Comparison of ENCODE assay signal across 8 mouse cellular contexts in the genomic region with DNA sequence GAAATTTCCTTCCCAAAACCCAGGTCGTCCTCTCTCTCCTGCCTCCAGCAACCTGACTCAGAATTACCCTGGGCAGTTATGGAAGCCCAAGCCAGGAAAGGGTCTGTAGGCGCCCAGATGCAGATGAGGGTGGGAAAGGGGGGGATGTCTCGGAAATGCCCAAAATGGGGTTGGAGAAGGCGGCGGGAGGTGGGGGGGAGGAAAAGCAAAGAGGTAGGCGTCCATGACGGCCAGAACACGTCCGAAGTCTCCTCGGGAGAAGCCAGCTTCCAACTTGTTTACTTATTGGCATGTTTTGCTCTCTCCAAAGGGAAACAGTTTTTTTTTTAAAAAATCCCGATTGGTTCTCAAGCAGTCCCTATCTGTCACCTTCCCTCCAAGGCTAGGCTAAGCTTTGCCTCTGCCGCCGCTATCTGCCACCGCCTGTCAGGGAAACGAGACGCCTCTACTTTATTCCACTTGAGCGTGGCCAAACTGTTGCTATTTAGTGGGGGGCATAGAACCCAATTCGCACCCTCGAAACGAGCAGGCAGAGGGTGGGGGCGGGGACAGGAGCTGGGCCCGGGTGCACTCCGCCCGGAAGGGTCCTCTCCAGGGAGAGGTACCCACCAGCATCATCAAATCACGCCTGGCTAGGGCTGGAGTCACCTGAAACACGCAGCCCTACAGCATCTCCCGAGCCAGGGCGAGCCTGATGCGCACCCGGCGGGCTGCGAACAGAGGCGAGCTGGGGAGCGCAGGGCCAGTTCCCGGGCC.
DNase-seq lines count a peak whose midpoint lies in the region; ATAC-seq and TF ChIP-seq lines count a peak whose summit lies in the region.

No protein-coding gene starts in this region.

- peaks cover 16% of the 10 kb centered on the region; the same call in 1 of the 2 replicates for H3K4me1 ChIP-seq in forebrain, postnatal 0 days (ENCODE audit: insufficient read depth)
- H3K4me1 ChIP-seq in neural tube, embryonic 13.5 days (replicated peaks), result peaks cover 52% of the 10 kb centered on the region

- no peaks in the 10 kb centered on the region for H3K36me3 ChIP-seq in forebrain, postnatal 0 days (ENCODE audit: insufficient read depth)
- 0 out of 2 replicates have a peak, but pooled peaks cover 2% of the 10 kb centered on the region for H3K36me3 ChIP-seq in neural tube, embryonic 13.5 days

- peak overlapping the region; percentile 81 for H3K4me2 ChIP-seq in forebrain, postnatal 0 days (ENCODE audit: low read depth)
- H3K4me2 ChIP-seq in neural tube, embryonic 13.5 days, result peak overlapping the region; percentile 87

- H3K27me3 ChIP-seq in forebrain, postnatal 0 days (ENCODE audit: insufficient read depth, low read length), result no peaks in the 10 kb centered on the region
- peaks cover 17% of the 10 kb centered on the region; the same call in 1 of the 2 replicates for H3K27me3 ChIP-seq in neural tube, embryonic 13.5 days

- no peaks in the 10 kb centered on the region for H3K9me3 ChIP-seq in forebrain, postnatal 0 days (ENCODE audit: low read length)
- no peaks in the 10 kb centered on the region for H3K9me3 ChIP-seq in neural tube, embryonic 13.5 days

- peak; percentile 63 for DNase-seq in adrenal gland, adult 2 months
- no peak for DNase-seq in adrenal gland, adult 8-10 months
- peak; percentile 51 for DNase-seq in right cerebral cortex, postnatal 14 days
- no peak for DNase-seq in right cerebral cortex, adult 18-20 months
- peak; percentile 68 for DNase-seq in forebrain, postnatal 0 days
- peak; percentile 66 to 68 for DNase-seq in kidney, postnatal 4 days
- no peak for DNase-seq in adipocyte (ENCODE audit: low spot score)

- 4% methylated on average over 35 of the region's 35 CpGs for WGBS in forebrain, postnatal 0 days
- WGBS in neural tube, embryonic 13.5 days, result 1% methylated on average over 35 of the region's 35 CpGs

- ATAC-seq in forebrain, postnatal 0 days, result peak; percentile 50
- peak; percentile 59 for ATAC-seq in neural tube, embryonic 13.5 days (ENCODE audit: low read depth)

- H3K4me3 ChIP-seq in forebrain, postnatal 0 days (ENCODE audit: low read depth, low read length), result peak overlapping the region; percentile 79
- peak overlapping the region; percentile 77 for H3K4me3 ChIP-seq in neural tube, embryonic 13.5 days

- peak overlapping the region; percentile 84 for H3K9ac ChIP-seq in forebrain, postnatal 0 days
- H3K9ac ChIP-seq in neural tube, embryonic 13.5 days, result peak overlapping the region; percentile 89

- peak overlapping the region; percentile 93 for H3K27ac ChIP-seq in forebrain, postnatal 0 days (ENCODE audit: low read depth, low read length)
- H3K27ac ChIP-seq in neural tube, embryonic 13.5 days (replicated peaks), result peak overlapping the region; percentile 95

- TF ChIP-seq CTCF in forebrain, postnatal 0 days (IDR thresholded peaks at IDR 0.05; ENCODE audit: low read depth), result no peak

Comparison
In these comparisons a context has a peak if more than half of its experiments do, and no peak if none do; other contexts are left out.
1. DNase-seq: peak in adrenal gland, adult 2 months (single experiment), right cerebral cortex, postnatal 14 days (single experiment), forebrain, postnatal 0 days (single experiment) and kidney, postnatal 4 days (2 of 2); none in adrenal gland, adult 8-10 months (single experiment), right cerebral cortex, adult 18-20 months (single experiment) and adipocyte (single experiment).